Mouse (Mus musculus): ENCODE results near the gene AC131692.1. TPM values are rescaled to one million over a fixed set of nuclear protein-coding genes. Genes with fewer than 3 reads are reported as not detected.

The AC131692.1 gene
- polyA plus RNA-seq, 1 experiment: 1.2 TPM

DNA sequence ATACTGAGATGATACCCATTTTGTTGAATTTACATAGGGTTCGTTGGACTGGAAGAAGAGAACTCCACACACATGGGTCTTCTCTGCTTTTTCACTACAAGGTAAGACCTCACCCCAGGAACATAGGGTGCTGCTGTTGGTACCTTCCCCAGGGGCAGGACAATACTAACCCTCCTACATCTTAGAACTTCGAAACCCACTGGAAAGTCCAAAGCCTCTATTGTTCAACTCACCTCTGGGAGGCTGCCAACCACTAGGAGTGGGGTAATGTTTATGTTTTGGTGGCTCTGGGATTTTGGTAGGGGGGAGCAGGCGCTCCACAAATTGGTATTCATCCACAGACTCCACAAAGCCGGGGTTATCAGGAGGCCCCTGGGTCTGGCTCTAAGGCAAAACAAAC is 37.5 kb upstream of the AC131692.1 start:
- peak overlapping the region; percentile 72 for H3K4me3 ChIP-seq (ENCODE audit: insufficient read depth, low read length)
- H3K27ac ChIP-seq (ENCODE audit: insufficient read depth, low read depth, low read length): no peak overlapping the region
- TF ChIP-seq CTCF (IDR thresholded peaks at IDR 0.05; ENCODE audit: low read depth, low read length) (no peak), POLR2A (IDR thresholded peaks at IDR 0.05; ENCODE audit: borderline replicate concordance, low read depth, low read length) (no peak)
- peaks cover 9% of the 10 kb centered on the region for H3K4me1 ChIP-seq (ENCODE audit: control insufficient read depth, insufficient read depth, low read length)

DNA sequence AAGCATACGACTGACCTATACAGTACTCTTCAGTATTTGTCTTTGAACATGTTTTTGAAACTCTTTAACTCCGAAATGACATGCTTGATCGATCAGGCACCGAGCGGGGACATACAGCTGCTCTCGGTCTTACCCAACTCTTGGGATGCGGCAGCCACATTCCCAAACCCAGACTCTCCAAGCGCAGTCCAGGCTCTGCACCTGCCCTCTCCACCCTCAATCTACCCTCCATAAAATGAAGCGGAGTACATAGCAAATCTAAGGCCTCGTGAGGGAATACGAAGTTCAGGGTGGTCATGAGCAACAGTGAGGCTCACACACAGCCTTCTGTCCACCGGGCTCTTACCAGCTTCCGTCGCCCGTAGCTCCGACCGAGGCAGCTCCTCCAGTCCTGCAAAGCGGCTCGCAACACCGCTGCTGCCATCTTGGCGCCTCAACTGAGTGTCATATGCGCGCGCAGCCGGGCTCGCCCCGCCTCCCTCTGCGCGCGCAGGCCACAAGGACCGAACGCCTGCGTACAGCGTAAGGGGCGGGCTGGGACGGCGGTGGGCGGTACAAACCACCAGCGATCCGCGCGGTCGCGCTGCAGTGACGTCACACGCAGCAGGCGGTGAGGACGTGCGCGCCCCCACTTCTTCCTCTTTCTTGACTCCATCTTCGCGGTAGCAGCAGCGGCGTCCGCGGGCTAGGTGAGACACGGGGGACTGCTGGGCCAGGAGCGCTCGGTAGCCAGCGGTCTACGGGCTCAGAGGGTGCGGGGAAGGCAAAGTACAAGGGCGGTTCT is 36.7 kb upstream of the AC131692.1 start, which contains the start of the genes Mrpl49 and Fau:
Gene Mrpl49 (minus strand): TSS at position 473 of the 784 bp plus-strand sequence.
Gene Fau (plus strand): TSS at position 532 of the 784 bp plus-strand sequence.
- H3K4me3 ChIP-seq (ENCODE audit: insufficient read depth, low read length): peak within 1 kb of the TSS; percentile 72
- TF ChIP-seq CTCF (IDR thresholded peaks at IDR 0.05; ENCODE audit: low read depth, low read length) (0 out of 2 replicates have a peak, but pooled peaks have one; percentile 14), POLR2A (IDR thresholded peaks at IDR 0.05; ENCODE audit: borderline replicate concordance, low read depth, low read length) (peak; percentile 83; the same call in 1 of the 2 replicates)
- H3K4me1 ChIP-seq (ENCODE audit: control insufficient read depth, insufficient read depth, low read length): peaks cover 11% of the 10 kb centered on the region
- peak within 1 kb of the TSS; percentile 49 for H3K27ac ChIP-seq (ENCODE audit: insufficient read depth, low read depth, low read length)

DNA sequence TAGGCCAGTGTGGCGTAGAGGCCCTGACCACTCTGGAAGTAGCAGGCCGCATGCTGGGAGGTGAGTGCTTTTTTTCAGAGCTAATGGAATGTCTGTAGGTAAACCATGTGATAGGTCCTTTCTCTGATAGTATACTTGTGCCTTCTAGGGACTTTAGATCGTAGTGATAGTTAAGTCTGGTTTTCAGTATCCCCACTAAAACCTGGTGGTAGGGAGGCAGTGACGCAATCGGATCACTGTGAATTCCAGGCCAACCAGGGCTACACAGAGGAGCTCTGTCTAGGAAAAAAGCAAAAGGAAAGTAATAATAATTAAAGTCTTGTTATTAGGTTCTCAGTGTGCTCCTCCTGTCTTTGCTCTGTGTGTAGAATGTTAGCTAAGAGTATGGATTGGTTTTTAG is 35.7 kb upstream of the AC131692.1 start:
- Histone ChIP-seq H3K27ac (ENCODE audit: insufficient read depth, low read depth, low read length) (peak overlapping the region; percentile 49), H3K4me3 (ENCODE audit: insufficient read depth, low read length) (peak overlapping the region; percentile 65), H3K4me1 (ENCODE audit: control insufficient read depth, insufficient read depth, low read length) (peaks cover 14% of the 10 kb centered on the region)
- TF ChIP-seq CTCF (IDR thresholded peaks at IDR 0.05; ENCODE audit: low read depth, low read length): no peak
- no peak for TF ChIP-seq POLR2A (IDR thresholded peaks at IDR 0.05; ENCODE audit: borderline replicate concordance, low read depth, low read length)

DNA sequence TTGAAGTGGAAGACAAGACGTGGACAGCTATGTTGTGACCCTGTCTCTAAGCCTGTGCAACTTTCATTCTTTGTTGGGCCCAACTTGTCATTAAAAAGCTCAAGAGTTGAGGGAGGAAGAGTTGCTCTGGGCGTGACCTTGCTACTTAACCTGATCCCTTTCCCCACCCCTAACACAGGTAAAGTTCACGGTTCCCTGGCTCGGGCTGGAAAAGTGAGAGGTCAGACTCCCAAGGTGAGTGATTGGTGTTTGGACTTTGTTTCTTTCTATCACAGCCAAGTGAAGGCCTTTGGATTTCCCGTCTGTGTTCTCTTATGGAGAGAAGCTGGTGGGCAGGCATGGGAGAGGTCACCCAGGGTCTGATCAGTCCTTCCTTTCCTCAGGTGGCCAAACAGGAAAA is 35.3 kb upstream of the AC131692.1 start:
- Histone ChIP-seq H3K4me1 (ENCODE audit: control insufficient read depth, insufficient read depth, low read length) (peaks cover 12% of the 10 kb centered on the region), H3K27ac (ENCODE audit: insufficient read depth, low read depth, low read length) (0 out of 2 replicates have a peak overlapping the region, but pooled peaks have one; percentile 0), H3K4me3 (ENCODE audit: insufficient read depth, low read length) (peak overlapping the region; percentile 65)
- TF ChIP-seq POLR2A (IDR thresholded peaks at IDR 0.05; ENCODE audit: borderline replicate concordance, low read depth, low read length) (no peak), CTCF (IDR thresholded peaks at IDR 0.05; ENCODE audit: low read depth, low read length) (no peak)

DNA sequence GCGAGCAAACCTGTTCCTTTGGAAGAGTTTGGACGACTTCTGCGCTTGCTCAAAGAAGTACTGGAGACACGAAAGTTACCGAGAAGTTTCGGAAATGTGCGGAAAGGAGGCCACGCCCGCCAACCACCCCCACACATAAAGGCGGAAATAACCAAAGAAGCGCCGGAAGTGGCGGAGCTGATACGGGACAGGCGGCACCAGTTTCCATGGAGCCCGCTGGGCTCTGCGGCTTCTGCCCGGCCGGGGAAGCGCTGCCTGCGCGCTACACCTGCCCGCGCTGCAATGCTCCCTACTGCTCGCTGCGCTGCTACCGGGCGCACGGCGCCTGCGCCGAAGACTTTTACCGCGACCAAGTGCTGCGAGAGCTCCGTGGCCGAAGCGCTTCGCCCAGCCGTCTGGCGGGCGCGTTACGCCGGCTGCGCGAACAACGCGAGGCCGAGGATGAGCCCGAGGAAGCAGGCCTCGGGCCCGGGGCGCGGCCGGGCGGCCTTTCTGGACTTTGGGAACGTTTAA is 33.1 kb upstream of the AC131692.1 start, which contains the start of gene Znhit2:
Gene Znhit2 (plus strand): TSS at position 172 of the 513 bp plus-strand sequence.
- peak within 1 kb of the TSS; percentile 90 for H3K4me3 ChIP-seq (ENCODE audit: insufficient read depth, low read length)
- H3K27ac ChIP-seq (ENCODE audit: insufficient read depth, low read depth, low read length): peak within 1 kb of the TSS; percentile 87
- peaks cover 12% of the 10 kb centered on the region for H3K4me1 ChIP-seq (ENCODE audit: control insufficient read depth, insufficient read depth, low read length)
- TF ChIP-seq POLR2A (IDR thresholded peaks at IDR 0.05; ENCODE audit: borderline replicate concordance, low read depth, low read length) (no peak; the same call in 1 of the 2 replicates), CTCF (IDR thresholded peaks at IDR 0.05; ENCODE audit: low read depth, low read length) (no peak)

DNA sequence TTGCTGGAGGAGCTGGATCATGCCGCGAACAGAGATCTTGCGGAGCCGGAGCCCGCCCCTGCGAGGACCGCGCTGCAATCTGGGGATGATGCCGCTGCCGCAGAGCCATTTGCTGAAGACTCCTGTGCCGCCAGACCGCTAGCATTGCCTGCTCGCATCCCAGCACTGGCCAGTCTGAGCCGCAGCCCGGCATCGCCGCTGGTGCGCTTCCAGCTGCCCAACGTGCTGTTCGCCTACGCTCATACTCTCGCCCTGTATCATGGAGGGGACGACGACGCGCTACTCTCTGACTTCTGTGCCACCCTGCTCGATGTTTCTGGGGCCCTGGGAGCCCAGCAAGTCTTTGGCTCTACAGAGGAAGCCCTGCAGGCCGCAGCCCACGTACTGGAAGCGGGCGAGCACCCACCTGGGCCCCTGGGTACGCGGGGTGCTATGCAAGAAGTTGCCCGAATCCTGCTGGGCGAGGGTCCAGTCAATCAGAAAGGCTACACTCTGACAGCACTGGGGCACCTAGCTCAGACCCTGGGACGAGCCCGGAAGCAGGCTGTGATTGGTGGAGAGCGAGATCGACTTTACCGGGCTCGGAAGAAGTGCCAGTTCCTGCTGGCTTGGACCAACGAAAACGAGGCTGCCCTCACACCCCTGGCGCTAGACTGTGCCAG is 32.4 kb upstream of the AC131692.1 start:
- Histone ChIP-seq H3K4me1 (ENCODE audit: control insufficient read depth, insufficient read depth, low read length) (peaks cover 12% of the 10 kb centered on the region), H3K4me3 (ENCODE audit: insufficient read depth, low read length) (peak overlapping the region; percentile 90), H3K27ac (ENCODE audit: insufficient read depth, low read depth, low read length) (peak overlapping the region; percentile 87)
- no peak for TF ChIP-seq POLR2A (IDR thresholded peaks at IDR 0.05; ENCODE audit: borderline replicate concordance, low read depth, low read length)
- TF ChIP-seq CTCF (IDR thresholded peaks at IDR 0.05; ENCODE audit: low read depth, low read length): no peak

DNA sequence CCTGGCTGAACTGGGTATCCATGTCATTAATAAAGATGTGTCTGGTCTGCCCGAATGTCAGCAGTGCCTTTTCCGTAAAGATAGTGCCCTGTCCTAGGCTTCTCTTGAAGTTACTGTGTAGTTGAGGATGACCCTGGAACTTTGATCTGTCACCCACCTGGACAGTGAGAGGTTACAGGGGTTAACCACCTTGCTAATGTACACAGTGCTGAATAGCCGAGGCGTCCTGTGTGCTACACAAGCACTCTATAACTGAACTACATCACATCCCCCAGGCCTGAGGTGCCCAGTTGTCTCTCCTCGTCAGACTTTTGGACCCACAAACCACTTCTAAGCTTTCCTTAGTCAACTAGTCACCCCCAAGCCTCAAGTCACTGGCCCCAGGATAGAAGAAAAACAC is 31.8 kb upstream of the AC131692.1 start:
- H3K4me1 ChIP-seq (ENCODE audit: control insufficient read depth, insufficient read depth, low read length): peaks cover 12% of the 10 kb centered on the region
- TF ChIP-seq CTCF (IDR thresholded peaks at IDR 0.05; ENCODE audit: low read depth, low read length): no peak
- no peak for TF ChIP-seq POLR2A (IDR thresholded peaks at IDR 0.05; ENCODE audit: borderline replicate concordance, low read depth, low read length)
- H3K27ac ChIP-seq (ENCODE audit: insufficient read depth, low read depth, low read length): no peak overlapping the region
- peak overlapping the region; percentile 90 for H3K4me3 ChIP-seq (ENCODE audit: insufficient read depth, low read length)

DNA sequence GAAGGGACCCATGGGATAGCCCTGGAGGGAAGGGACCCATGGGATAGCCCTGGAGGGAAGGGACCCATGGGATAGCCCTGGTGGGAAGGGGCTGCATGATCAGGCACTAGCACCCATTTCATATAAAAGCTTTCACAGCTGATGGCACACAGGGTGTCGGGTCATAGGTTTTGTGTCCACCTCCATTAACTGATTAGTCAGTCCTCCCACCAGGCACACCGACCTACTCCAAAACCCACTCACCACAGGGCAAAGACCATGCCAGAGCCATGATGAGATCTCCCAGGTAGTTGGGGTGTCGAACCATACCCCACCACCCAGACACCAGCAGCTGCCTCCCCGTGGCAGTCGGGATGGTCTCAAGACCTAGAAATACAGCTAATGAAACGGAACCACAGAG is 31.1 kb upstream of the AC131692.1 start:
- TF ChIP-seq POLR2A (IDR thresholded peaks at IDR 0.05; ENCODE audit: borderline replicate concordance, low read depth, low read length): no peak
- TF ChIP-seq CTCF (IDR thresholded peaks at IDR 0.05; ENCODE audit: low read depth, low read length): no peak
- H3K27ac ChIP-seq (ENCODE audit: insufficient read depth, low read depth, low read length): no peak overlapping the region
- peaks cover 15% of the 10 kb centered on the region for H3K4me1 ChIP-seq (ENCODE audit: control insufficient read depth, insufficient read depth, low read length)
- no peak overlapping the region for H3K4me3 ChIP-seq (ENCODE audit: insufficient read depth, low read length)

DNA sequence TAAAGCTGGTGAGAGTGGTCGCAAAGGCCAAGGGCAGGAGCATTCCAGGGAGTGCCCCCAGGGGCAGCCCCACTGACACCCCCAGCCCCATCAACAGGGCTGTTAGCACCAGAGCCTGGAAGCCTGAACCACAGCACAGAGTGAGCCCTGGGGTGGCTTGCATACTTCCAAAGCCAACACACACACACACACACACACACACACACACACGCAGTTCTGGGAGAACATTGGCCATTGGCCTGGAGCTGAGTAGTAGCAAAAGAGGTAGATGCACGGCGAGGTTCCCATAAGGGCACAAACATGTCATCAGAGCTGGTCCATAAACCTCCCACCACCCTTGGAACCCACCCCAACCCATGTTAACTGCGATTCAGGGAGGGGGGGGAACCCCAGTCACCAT is 27.6 kb upstream of the AC131692.1 start:
- Histone ChIP-seq H3K4me3 (ENCODE audit: insufficient read depth, low read length) (peak overlapping the region; percentile 56), H3K27ac (ENCODE audit: insufficient read depth, low read depth, low read length) (no peak overlapping the region), H3K4me1 (ENCODE audit: control insufficient read depth, insufficient read depth, low read length) (peaks cover 12% of the 10 kb centered on the region)
- TF ChIP-seq CTCF (IDR thresholded peaks at IDR 0.05; ENCODE audit: low read depth, low read length): no peak
- no peak for TF ChIP-seq POLR2A (IDR thresholded peaks at IDR 0.05; ENCODE audit: borderline replicate concordance, low read depth, low read length)

Data from bone marrow macrophage, adult 2 months (primary cell).